In genomic region chr3:65527196-65527595, GRCm38 (mm10) we compare ENCODE assay signal across 8 mouse cellular contexts. TPM values are rescaled to one million over a fixed set of nuclear protein-coding genes. Genes with fewer than 3 reads are reported as not detected.
DNase-seq lines count a peak whose midpoint lies in the region; ATAC-seq and TF ChIP-seq lines count a peak whose summit lies in the region.

No protein-coding gene starts in this region.

- no peak for ATAC-seq in lung, postnatal 0 days
- ATAC-seq in forebrain, embryonic 15.5 days (replicated peaks): no peak
- no peak for ATAC-seq in limb, embryonic 11.5 days (ENCODE audit: insufficient number of reproducible peaks, low FRiP score, low TSS enrichment, low read depth)
- ATAC-seq in stomach, embryonic 14.5 days (ENCODE audit: insufficient number of reproducible peaks, insufficient read depth, low FRiP score, low read depth): no peak

- peak overlapping the region; percentile 95 for H3K4me3 ChIP-seq in lung, postnatal 0 days (ENCODE audit: low read depth, low read length)
- H3K4me3 ChIP-seq in forebrain, embryonic 15.5 days: peak overlapping the region; percentile 92
- H3K4me3 ChIP-seq in limb, embryonic 11.5 days (ENCODE audit: low read depth, low read length): peak overlapping the region; percentile 87
- peak overlapping the region; percentile 94 for H3K4me3 ChIP-seq in stomach, embryonic 14.5 days (ENCODE audit: low read depth, low read length)

- H3K9ac ChIP-seq in lung, postnatal 0 days (replicated peaks; ENCODE audit: low read depth): no peak overlapping the region; the same call in 1 of the 2 replicates
- H3K9ac ChIP-seq in forebrain, embryonic 15.5 days (replicated peaks): peak overlapping the region; percentile 89
- peak overlapping the region; percentile 96 for H3K9ac ChIP-seq in limb, embryonic 11.5 days (ENCODE audit: low read length)
- peak overlapping the region; percentile 83 for H3K9ac ChIP-seq in stomach, embryonic 14.5 days (replicated peaks; ENCODE audit: low read depth, low read length)

- peak overlapping the region; percentile 98; the same call in 1 of the 2 replicates for H3K27ac ChIP-seq in lung, postnatal 0 days (ENCODE audit: low read length)
- peak overlapping the region; percentile 99 for H3K27ac ChIP-seq in forebrain, embryonic 15.5 days (replicated peaks)
- peak overlapping the region; percentile 97 for H3K27ac ChIP-seq in limb, embryonic 11.5 days (replicated peaks; ENCODE audit: low read depth, low read length)
- peak overlapping the region; percentile 98 for H3K27ac ChIP-seq in stomach, embryonic 14.5 days (ENCODE audit: low read length)

- peak overlapping the region; percentile 62 for H3K4me2 ChIP-seq in lung, postnatal 0 days (replicated peaks; ENCODE audit: low read depth, low read length)
- peak overlapping the region; percentile 84 for H3K4me2 ChIP-seq in forebrain, embryonic 15.5 days (replicated peaks)
- H3K4me2 ChIP-seq in limb, embryonic 11.5 days (ENCODE audit: low read depth, severe bottlenecking): peak overlapping the region; percentile 81
- peak overlapping the region; percentile 48 for H3K4me2 ChIP-seq in stomach, embryonic 14.5 days (replicated peaks; ENCODE audit: low read depth, low read length)

- H3K4me1 ChIP-seq in lung, postnatal 0 days (ENCODE audit: insufficient read depth, low read depth, low read length): no peaks in the 10 kb centered on the region
- H3K4me1 ChIP-seq in forebrain, embryonic 15.5 days: peaks cover 9% of the 10 kb centered on the region
- no peaks in the 10 kb centered on the region for H3K4me1 ChIP-seq in limb, embryonic 11.5 days (ENCODE audit: control insufficient read depth, insufficient read depth, low read length)
- peaks cover 2% of the 10 kb centered on the region; the same call in 1 of the 2 replicates for H3K4me1 ChIP-seq in stomach, embryonic 14.5 days (ENCODE audit: control insufficient read depth, insufficient read depth, low read length)

- 8% methylated on average over 3 of the region's 3 CpGs for WGBS in lung, postnatal 0 days
- 21% methylated on average over 3 of the region's 3 CpGs for WGBS in forebrain, embryonic 15.5 days
- WGBS in limb, embryonic 11.5 days: 13% methylated on average over 3 of the region's 3 CpGs
- 14% methylated on average over 3 of the region's 3 CpGs for whole genome bisulfite sequencing in stomach, embryonic 14.5 days

- DNase-seq in lung, postnatal 0 days (ENCODE audit: low spot score): no peak
- DNase-seq in lung, postnatal 10 days: no peak
- no peak for DNase-seq in limb, embryonic 11.5 days (ENCODE audit: low spot score)
- DNase-seq in adrenal gland, postnatal 4 days (ENCODE audit: low spot score in 2 of 2): no peak
- DNase-seq in cerebellum, adult 18-20 months: no peak
- no peak for DNase-seq in frontal cortex, postnatal 10 days (ENCODE audit: low spot score in 2 of 2)

- TF ChIP-seq CTCF in lung, postnatal 0 days (IDR thresholded peaks at IDR 0.05): no peak

- H3K36me3 ChIP-seq in lung, postnatal 0 days (ENCODE audit: insufficient read depth, low read length): no peaks in the 10 kb centered on the region
- peaks cover 5% of the 10 kb centered on the region; the same call in 1 of the 2 replicates for H3K36me3 ChIP-seq in forebrain, embryonic 15.5 days
- no peaks in the 10 kb centered on the region for H3K36me3 ChIP-seq in limb, embryonic 11.5 days (ENCODE audit: control insufficient read depth, insufficient read depth, low read length)
- 0 out of 2 replicates have a peak, but pooled peaks cover 4% of the 10 kb centered on the region for H3K36me3 ChIP-seq in stomach, embryonic 14.5 days (ENCODE audit: control insufficient read depth, insufficient read depth, low read length)

- no peak for TF ChIP-seq EP300 in lung, postnatal 0 days (IDR thresholded peaks at IDR 0.05)

- H3K9me3 ChIP-seq in lung, postnatal 0 days (ENCODE audit: low read length): no peaks in the 10 kb centered on the region
- no peaks in the 10 kb centered on the region for H3K9me3 ChIP-seq in forebrain, embryonic 15.5 days
- H3K9me3 ChIP-seq in limb, embryonic 11.5 days (ENCODE audit: control insufficient read depth, low read length): no peaks in the 10 kb centered on the region
- H3K9me3 ChIP-seq in stomach, embryonic 14.5 days (ENCODE audit: control insufficient read depth, low read depth, low read length): no peaks in the 10 kb centered on the region

- H3K27me3 ChIP-seq in lung, postnatal 0 days (replicated peaks; ENCODE audit: insufficient read depth, low read length): no peaks in the 10 kb centered on the region
- H3K27me3 ChIP-seq in forebrain, embryonic 15.5 days: no peaks in the 10 kb centered on the region
- H3K27me3 ChIP-seq in limb, embryonic 11.5 days (ENCODE audit: control insufficient read depth, insufficient read depth, low read length): no peaks in the 10 kb centered on the region
- H3K27me3 ChIP-seq in stomach, embryonic 14.5 days (ENCODE audit: control insufficient read depth, insufficient read depth, low read length): no peaks in the 10 kb centered on the region

RNA-seq across cellular contexts. Expression of gene Tiparp, which starts 1.0 kb away (rescaled TPM):
- polyA plus RNA-seq in lung, postnatal 0 days (2015; fragmentation: Nextera tagmentation; extraction: Ambion mirVana): 45.1 and 45.3 TPM in 2 replicates
- 33.9 and 34.7 TPM in 2 replicates for polyA plus RNA-seq in forebrain, embryonic 15.5 days (2015; fragmentation: Nextera tagmentation; extraction: Ambion mirVana)
- polyA plus RNA-seq in limb, embryonic 11.5 days (2014; fragmentation: Nextera tagmentation; extraction: Ambion mirVana): 35.8 and 44.3 TPM in 2 replicates
- 35.7 and 42.3 TPM in 2 replicates for polyA plus RNA-seq in stomach, embryonic 14.5 days (2014; fragmentation: Nextera tagmentation; extraction: Ambion mirVana)
- 10 to 100 TPM; 14.3 to 18.0 TPM for total RNA-seq in adrenal gland, postnatal 4 days (2021)
